Mouse (Mus musculus): Measurements from ENCODE around the gene Uox. TPM values are rescaled to one million over a fixed set of nuclear protein-coding genes. Genes with fewer than 3 reads are reported as not detected.

The Uox gene
- total RNA-seq, 2 experiments from 2014 or later: 0.37 TPM; not detected in 1

- DNase-seq (ENCODE audit: low spot score in 2 of 2): peak; percentile 79 to 85
Observed at GRCm38 (mm10) chr3:146620555-146621249, 50.5 kb downstream of the Uox start.

- peak; percentile 50 to 57 for DNase-seq (ENCODE audit: low spot score in 2 of 2)
Observed at GRCm38 (mm10) chr3:146621966-146622365, 51.7 kb downstream of the Uox start.

GRCm38 (mm10) chr3:146625766-146626165 lies 55.5 kb downstream of the Uox start:
- peak; percentile 15 to 19 for DNase-seq (ENCODE audit: low spot score in 2 of 2)

GRCm38 (mm10) chr3:146628227-146628982 lies 58.2 kb downstream of the Uox start:
- no peak for DNase-seq (ENCODE audit: low spot score in 2 of 2)

GRCm38 (mm10) chr3:146632506-146632905 lies 62.3 kb downstream of the Uox start:
- no peak for DNase-seq (ENCODE audit: low spot score in 2 of 2)

GRCm38 (mm10) chr3:146641818-146642427 lies 71.7 kb downstream of the Uox start:
- DNase-seq (ENCODE audit: low spot score in 2 of 2): no peak

- DNase-seq (ENCODE audit: low spot score in 2 of 2): no peak
Observed at GRCm38 (mm10) chr3:146649311-146649894, 79.2 kb downstream of the Uox start.

- DNase-seq (ENCODE audit: low spot score in 2 of 2): no peak
Observed at GRCm38 (mm10) chr3:146650716-146651115, 80.5 kb downstream of the Uox start.

GRCm38 (mm10) chr3:146651217-146651616 lies 81.0 kb downstream of the Uox start, which contains the start of gene 4930503B20Rik:
Gene 4930503B20Rik, minus strand, starts transcription at chr3:146651317.
- no peak for DNase-seq (ENCODE audit: low spot score in 2 of 2)

- DNase-seq (ENCODE audit: low spot score in 2 of 2): no peak
Observed at GRCm38 (mm10) chr3:146652431-146652830, 82.2 kb downstream of the Uox start.

- DNase-seq (ENCODE audit: low spot score in 2 of 2): no peak
Observed at GRCm38 (mm10) chr3:146653692-146654091, 83.5 kb downstream of the Uox start.

- no peak for DNase-seq (ENCODE audit: low spot score in 2 of 2)
Observed at GRCm38 (mm10) chr3:146655111-146655577, 84.9 kb downstream of the Uox start.

GRCm38 (mm10) chr3:146657433-146657832 lies 87.2 kb downstream of the Uox start:
- no peak for DNase-seq (ENCODE audit: low spot score in 2 of 2)

- DNase-seq (ENCODE audit: low spot score in 2 of 2): no peak
Observed at GRCm38 (mm10) chr3:146658061-146658639, 87.9 kb downstream of the Uox start.

- DNase-seq (ENCODE audit: low spot score in 2 of 2): no peak
Observed at GRCm38 (mm10) chr3:146659321-146659720, 89.1 kb downstream of the Uox start.

GRCm38 (mm10) chr3:146661001-146661400 lies 90.8 kb downstream of the Uox start:
- no peak for DNase-seq (ENCODE audit: low spot score in 2 of 2)

GRCm38 (mm10) chr3:146661907-146662306 lies 91.7 kb downstream of the Uox start:
- DNase-seq (ENCODE audit: low spot score in 2 of 2): no peak

- no peak for DNase-seq (ENCODE audit: low spot score in 2 of 2)
Observed at GRCm38 (mm10) chr3:146671121-146671520, 100.9 kb downstream of the Uox start.

GRCm38 (mm10) chr3:146675101-146675500 lies 104.9 kb downstream of the Uox start:
- DNase-seq (ENCODE audit: low spot score in 2 of 2): no peak

GRCm38 (mm10) chr3:146676193-146676592 lies 106.0 kb downstream of the Uox start:
- no peak for DNase-seq (ENCODE audit: low spot score in 2 of 2)

- no peak for DNase-seq (ENCODE audit: low spot score in 2 of 2)
Observed at GRCm38 (mm10) chr3:146679646-146680045, 109.4 kb downstream of the Uox start.

All from left cerebral cortex, adult 18-20 months (tissue).